Mouse (Mus musculus) midbrain, embryonic 14.5 days (tissue): ENCODE measurements around the gene Uckl1. TPM values are rescaled to one million over a fixed set of nuclear protein-coding genes. Genes with fewer than 3 reads are reported as not detected.

Source experiments
- ATAC-seq: fragments of 200-750 bp; cut with Nextera tagmentation; 2 replicates; pipeline ENCODE4 v1.8.0; 2017; ENCODE audit warnings: moderate number of reproducible peaks, moderate library complexity; ENCODE audit not compliant: low FRiP score, low TSS enrichment
- DNase-seq: peaks from one replicate; pipeline ENCODE4 v3.0.0-alpha.2; 2015
- H3K27ac ChIP-seq: fragments of 300-500 bp; sonication (generic); replicated peaks from 2 replicates; pipeline ENCODE4 v1.5.1; 2014; ENCODE audit warnings: mild to moderate bottlenecking, low read depth, low read length, moderate library complexity
- H3K27me3 ChIP-seq: fragments of 300-500 bp; sonication (generic); 2 replicates; pipeline ENCODE4 v1.6.1; 2014; ENCODE audit warnings: low read length, control low read depth, mixed read lengths; ENCODE audit not compliant: control insufficient read depth, insufficient read depth
- H3K36me3 ChIP-seq: fragments of 300-500 bp; sonication (generic); 2 replicates; pipeline ENCODE4 v1.6.1; 2014; ENCODE audit warnings: low read length, control low read depth; ENCODE audit not compliant: control insufficient read depth, insufficient read depth
- H3K4me1 ChIP-seq: fragments of 300-500 bp; sonication (generic); 2 replicates; pipeline ENCODE4 v1.6.1; 2014; ENCODE audit warnings: mild to moderate bottlenecking, antibody characterized with exemption, low read length, control low read depth; ENCODE audit not compliant: control insufficient read depth, insufficient read depth
- H3K4me2 ChIP-seq: fragments of 300-500 bp; sonication (generic); 2 replicates; pipeline ENCODE4 v1.6.1; 2014; ENCODE audit warnings: mild to moderate bottlenecking, low read length, moderate library complexity
- H3K4me3 ChIP-seq: fragments of 300-500 bp; sonication (generic); replicated peaks from 2 replicates; pipeline ENCODE4 v1.5.1; 2014; ENCODE audit warnings: low read depth, low read length
- H3K9ac ChIP-seq: fragments of 300-500 bp; sonication (generic); replicated peaks from 2 replicates; pipeline ENCODE4 v1.6.1; 2014; ENCODE audit warnings: mild to moderate bottlenecking, low read length, moderate library complexity
- H3K9me3 ChIP-seq: fragments of 300-500 bp; sonication (generic); 2 replicates; pipeline ENCODE4 v1.6.1; 2016; ENCODE audit warnings: low read length, control low read depth, mixed read lengths; ENCODE audit not compliant: control insufficient read depth
- WGBS: fragments of 180-500 bp; shearing (Covaris S2); extraction: QIAGEN DNeasy Blood & Tissue Kit; methylation state at CpG from one replicate; pipeline ENCODE4 v1.1.7; 2014; 5-methylcytosine and 5-hydroxymethylcytosine counted together
- polyA plus RNA-seq: library from polyadenylated mRNA; unstranded; fragments of >200 nt; fragmentation: Nextera tagmentation; extraction: Ambion mirVana; gene quantifications from 2 replicates; pipeline ENCODE4 v1.2.1, GENCODE M21; 2014

The Uckl1 gene
- polyA plus RNA-seq = 61.0 and 65.6 TPM in 2 replicates

DNA sequence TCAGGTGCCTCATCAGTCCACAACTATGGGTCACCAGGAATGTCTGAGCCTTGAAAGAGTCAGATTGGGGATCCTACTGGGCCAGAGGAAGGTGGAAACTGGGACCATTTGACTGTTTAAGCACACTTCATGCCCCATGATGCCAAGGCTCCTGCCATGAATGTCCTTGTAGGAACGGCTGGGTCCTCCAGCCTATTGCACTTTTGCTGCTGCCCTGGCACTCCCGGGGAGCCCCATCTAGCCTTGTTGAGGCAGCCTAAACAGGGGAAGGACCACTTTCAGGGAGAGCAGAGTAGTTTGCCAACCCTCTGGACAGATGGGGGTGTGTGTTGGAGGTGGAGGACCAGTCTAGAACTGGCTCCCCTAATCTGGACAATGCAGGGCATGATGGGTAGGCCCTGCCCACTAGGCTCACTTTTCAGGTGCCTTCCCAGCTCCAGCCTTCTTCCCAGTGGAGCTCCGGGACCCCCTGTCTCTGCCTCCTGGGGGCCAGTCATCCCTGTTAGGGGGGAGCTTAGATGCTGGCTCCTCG, at the start of gene Uckl1:
Uckl1 (minus strand) TSS at position 482 of the 532 bp plus-strand sequence.
- WGBS = 92% methylated on average over 4 of the region's 4 CpGs
- Histone ChIP-seq H3K4me2 (no peak within 1 kb of the TSS), H3K4me1 (peaks cover 9% of the 10 kb centered on the region), H3K36me3 (peaks cover 69% of the 10 kb centered on the region), H3K27me3 (no peaks in the 10 kb centered on the region), H3K27ac (no peak within 1 kb of the TSS), H3K9me3 (no peaks in the 10 kb centered on the region), H3K9ac (no peak within 1 kb of the TSS), H3K4me3 (no peak within 1 kb of the TSS)
- no peak for DNase-seq
- ATAC-seq = no peak

DNA sequence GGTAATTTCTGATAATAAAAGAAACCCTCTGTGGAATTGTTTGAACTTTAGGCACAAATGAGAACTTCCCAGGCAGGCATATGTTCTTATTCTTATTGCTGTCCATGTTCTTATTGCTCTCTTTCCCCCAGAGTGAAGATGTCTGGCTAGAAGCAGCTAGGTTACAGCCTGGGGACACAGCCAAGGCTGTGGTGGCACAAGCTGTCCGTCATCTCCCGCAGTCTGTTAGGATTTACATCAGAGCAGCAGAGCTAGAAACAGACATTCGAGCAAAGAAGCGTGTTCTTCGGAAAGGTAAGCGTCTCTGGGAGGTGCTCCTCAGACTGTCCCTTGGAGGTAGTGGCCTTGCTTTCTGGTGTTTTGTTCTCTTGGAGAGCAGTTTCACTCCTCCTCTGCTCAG, 47.9 kb upstream of the Uckl1 start:
- no peaks in the 10 kb centered on the region for H3K4me1 ChIP-seq
- ATAC-seq (no peak), DNase-seq (no peak)
- no peak overlapping the region for H3K4me3 ChIP-seq
- peaks cover 77% of the 10 kb centered on the region for H3K36me3 ChIP-seq
- H3K9ac ChIP-seq = no peak overlapping the region
- WGBS = 96% methylated on average over 6 of the region's 6 CpGs
- no peaks in the 10 kb centered on the region for H3K27me3 ChIP-seq
- H3K9me3 ChIP-seq = no peaks in the 10 kb centered on the region
- H3K4me2 ChIP-seq = no peak overlapping the region
- H3K27ac ChIP-seq = no peak overlapping the region

DNA sequence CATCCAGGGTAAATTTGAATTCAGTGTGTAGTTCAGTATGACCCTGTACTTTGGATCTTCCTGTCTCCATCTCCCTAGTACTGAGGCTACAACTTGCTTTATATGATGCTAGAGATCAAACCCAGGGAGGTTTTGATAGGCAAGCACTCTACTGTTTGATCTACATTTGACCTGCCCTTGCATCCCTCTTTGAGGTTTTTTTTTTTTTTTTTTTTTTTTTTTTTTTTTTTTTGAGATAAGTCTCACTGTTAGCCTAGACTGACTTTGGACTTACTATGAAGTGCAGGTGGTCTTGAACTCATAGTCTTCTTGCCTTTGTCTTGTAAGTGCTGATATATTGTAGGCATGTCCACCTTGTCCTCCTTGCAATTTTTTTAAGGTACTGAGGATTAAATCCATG, 43.8 kb upstream of the Uckl1 start:
- no peaks in the 10 kb centered on the region for H3K27me3 ChIP-seq
- peaks cover 56% of the 10 kb centered on the region for H3K36me3 ChIP-seq

DNA sequence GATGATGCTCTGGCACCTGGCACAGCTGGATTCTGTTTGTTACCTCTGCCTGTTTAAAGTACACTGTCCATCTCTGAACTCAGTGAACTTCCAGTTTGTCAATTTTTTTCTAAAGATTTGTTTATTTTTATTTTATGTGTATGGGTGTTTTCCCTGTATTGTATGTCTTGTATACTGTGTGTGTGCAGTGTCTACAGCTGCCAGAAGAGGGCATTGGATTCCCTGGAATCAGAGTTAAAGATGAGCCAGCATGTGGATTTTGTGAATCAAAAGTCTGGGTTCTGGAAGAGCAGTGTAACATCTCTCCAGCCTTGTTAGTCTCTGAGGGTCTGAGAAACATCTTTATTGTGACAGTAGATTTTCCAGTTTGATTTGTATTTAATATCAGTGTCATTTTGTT, 38.7 kb upstream of the Uckl1 start:
- DNase-seq (peak; percentile 49), ATAC-seq (no peak)
- Histone ChIP-seq H3K27ac (no peak overlapping the region), H3K4me1 (no peaks in the 10 kb centered on the region), H3K9me3 (no peaks in the 10 kb centered on the region), H3K9ac (no peak overlapping the region), H3K36me3 (peaks cover 64% of the 10 kb centered on the region), H3K27me3 (no peaks in the 10 kb centered on the region), H3K4me3 (no peak overlapping the region), H3K4me2 (no peak overlapping the region)

More for the DNA sequence above, 43.8 kb upstream of the Uckl1 start:
- ATAC-seq (no peak), DNase-seq (no peak)
- H3K4me3 ChIP-seq = no peak overlapping the region
- no peak overlapping the region for H3K9ac ChIP-seq
- H3K27ac ChIP-seq = no peak overlapping the region
- H3K9me3 ChIP-seq = no peaks in the 10 kb centered on the region
- no peaks in the 10 kb centered on the region for H3K4me1 ChIP-seq
- no peak overlapping the region for H3K4me2 ChIP-seq

DNA sequence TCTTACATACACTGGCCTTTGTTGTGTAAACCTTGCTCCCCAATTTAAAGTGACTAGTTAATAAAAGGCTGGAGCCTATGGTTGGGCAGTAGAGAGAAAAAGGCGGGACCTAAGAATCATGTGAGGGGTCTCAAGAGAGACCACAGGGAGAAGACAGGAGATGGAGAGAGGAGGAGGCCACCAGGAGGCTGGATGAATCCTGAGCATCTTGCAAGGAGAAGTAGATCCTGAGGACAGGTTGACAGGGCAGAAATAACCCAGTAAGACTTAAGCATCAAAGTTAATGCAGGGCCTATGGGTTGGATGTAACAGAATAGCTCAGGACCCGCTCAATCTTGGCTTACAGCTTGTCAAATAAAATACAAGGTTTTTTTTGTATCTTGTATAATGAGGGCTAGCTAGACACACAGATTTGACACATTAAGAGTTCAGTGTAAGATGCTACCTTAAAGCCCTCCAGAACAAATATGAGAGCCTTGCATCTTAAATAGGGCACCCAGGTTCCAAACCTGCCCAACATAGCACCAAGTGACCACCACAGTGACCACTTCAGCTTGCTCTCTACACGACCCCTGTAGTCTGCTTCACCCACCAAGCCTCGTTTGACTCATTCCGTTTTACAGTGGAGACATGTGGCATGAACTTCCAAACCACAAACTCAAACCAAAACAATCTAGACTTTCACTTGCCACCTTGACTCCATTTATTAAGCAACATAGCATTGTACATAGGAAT, 34.2 kb upstream of the Uckl1 start:
- DNase-seq = no peak
- no peak for ATAC-seq
- no peak overlapping the region for H3K9ac ChIP-seq
- no peak overlapping the region for H3K4me3 ChIP-seq
- peaks cover 70% of the 10 kb centered on the region for H3K36me3 ChIP-seq
- 93% methylated on average over 5 of the region's 5 CpGs for WGBS
- no peak overlapping the region for H3K4me2 ChIP-seq
- no peaks in the 10 kb centered on the region for H3K9me3 ChIP-seq
- no peaks in the 10 kb centered on the region for H3K27me3 ChIP-seq
- H3K27ac ChIP-seq = no peak overlapping the region
- H3K4me1 ChIP-seq = no peaks in the 10 kb centered on the region

DNA sequence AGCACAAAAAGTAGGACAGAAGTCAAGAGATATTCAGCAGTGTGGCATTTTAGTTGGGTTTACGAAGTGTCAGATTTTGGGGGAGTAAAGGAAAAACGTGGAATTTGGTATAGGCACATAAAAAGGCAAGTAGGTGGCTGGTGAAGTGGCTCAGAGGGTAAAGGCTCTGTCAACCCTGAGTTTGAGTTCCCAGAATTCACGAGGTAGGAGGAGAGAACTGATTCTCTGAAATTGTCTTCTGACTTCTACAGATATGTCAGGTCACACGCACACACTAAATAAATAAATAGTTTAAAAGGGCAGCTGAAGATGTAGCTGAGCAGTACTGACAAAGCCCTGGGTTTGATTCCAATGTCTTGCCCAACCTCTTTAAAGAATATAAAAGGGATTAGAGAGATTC, 17.7 kb upstream of the Uckl1 start:
- WGBS = 75% methylated on average over 4 of the region's 4 CpGs
- no peaks in the 10 kb centered on the region for H3K36me3 ChIP-seq
- H3K4me1 ChIP-seq = peaks cover 26% of the 10 kb centered on the region
- no peaks in the 10 kb centered on the region for H3K9me3 ChIP-seq
- H3K9ac ChIP-seq = no peak overlapping the region
- no peak overlapping the region for H3K27ac ChIP-seq
- no peaks in the 10 kb centered on the region for H3K27me3 ChIP-seq
- H3K4me2 ChIP-seq = peak overlapping the region; percentile 85
- ATAC-seq = no peak
- H3K4me3 ChIP-seq = peak overlapping the region; percentile 93
- DNase-seq = no peak

DNA sequence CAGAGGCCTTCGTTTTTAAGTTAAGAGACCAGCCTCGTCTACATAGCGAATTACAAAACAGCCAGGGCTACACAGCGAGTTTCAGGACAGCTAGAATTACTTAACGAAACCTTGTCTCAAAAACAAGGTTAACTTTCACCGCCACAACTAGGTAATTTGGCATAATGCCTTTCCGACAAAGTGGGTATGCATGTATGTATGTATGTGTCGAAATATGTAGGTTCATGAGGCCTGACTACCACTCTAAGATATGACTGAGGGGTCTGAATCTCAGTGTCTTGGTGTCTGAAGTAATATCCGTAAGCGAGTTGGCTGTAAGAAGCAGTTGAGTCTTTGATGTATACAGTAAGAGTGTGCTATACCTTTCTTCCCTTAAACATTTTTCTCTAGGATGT, 17.1 kb upstream of the Uckl1 start:
- 30% methylated on average over 10 of the region's 10 CpGs for WGBS
- ATAC-seq = no peak
- Histone ChIP-seq H3K36me3 (peaks cover under 1% of the 10 kb centered on the region; the same call in 1 of the 2 replicates), H3K27ac (peak overlapping the region; percentile 83), H3K9me3 (no peaks in the 10 kb centered on the region), H3K4me1 (peaks cover 29% of the 10 kb centered on the region), H3K4me3 (peak overlapping the region; percentile 93), H3K4me2 (peak overlapping the region; percentile 85), H3K9ac (peak overlapping the region; percentile 81), H3K27me3 (no peaks in the 10 kb centered on the region)
- no peak for DNase-seq

DNA sequence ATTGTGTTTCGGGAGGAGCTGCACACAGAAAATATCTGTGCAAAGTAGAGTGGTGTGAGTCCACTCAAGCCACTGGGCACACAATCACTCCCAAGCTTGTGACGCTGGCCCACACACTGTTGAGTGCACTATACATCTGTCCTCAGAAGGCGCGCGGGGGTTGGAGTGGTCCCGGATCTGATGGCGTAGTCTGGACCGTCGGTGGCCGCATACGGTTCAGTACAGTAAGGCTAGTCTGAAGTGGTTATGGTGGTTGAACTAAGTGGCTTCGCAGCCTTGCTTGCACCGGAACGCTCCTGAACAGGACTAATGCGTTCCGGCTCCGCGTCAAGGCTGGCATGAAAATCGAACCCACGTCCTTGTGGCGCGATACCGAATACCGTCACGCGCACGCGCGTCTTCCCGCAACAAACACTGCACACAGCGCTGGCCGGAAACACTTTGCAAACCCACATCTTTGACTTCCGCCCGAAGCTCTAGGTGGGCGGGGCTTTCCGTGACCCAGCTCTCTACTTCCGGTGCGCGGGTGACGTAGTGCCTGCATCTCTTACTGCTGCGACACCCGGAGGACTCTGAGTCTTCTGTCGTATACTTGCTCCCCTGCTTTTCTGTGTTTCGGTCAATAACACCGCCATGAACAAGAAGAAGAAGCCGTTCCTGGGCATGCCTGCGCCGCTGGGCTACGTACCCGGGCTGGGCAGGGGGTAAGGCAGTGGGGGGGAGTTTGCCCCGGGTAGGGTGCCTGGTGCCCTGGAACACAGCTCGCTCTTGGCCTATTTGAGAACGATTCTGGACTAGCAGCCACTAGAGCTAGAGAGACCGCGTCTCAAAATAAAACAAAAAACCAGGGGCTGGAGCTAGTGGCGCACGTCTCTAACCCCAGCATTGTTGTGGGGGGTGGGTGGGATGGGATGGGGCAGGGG, 16.4 kb upstream of the Uckl1 start:
- Histone ChIP-seq H3K4me2 (peak overlapping the region; percentile 85), H3K4me1 (peaks cover 29% of the 10 kb centered on the region), H3K27me3 (no peaks in the 10 kb centered on the region), H3K4me3 (peak overlapping the region; percentile 93), H3K9ac (peak overlapping the region; percentile 81), H3K27ac (peak overlapping the region; percentile 84), H3K9me3 (no peaks in the 10 kb centered on the region), H3K36me3 (peaks cover 7% of the 10 kb centered on the region)
- peak; percentile 99 for DNase-seq
- ATAC-seq = peak; percentile 91
- WGBS = under 1% methylated on average over 57 of the region's 57 CpGs
